Mouse (Mus musculus) heart, adult 2 months (tissue): ENCODE measurements around the gene Ska2. TPM values are rescaled to one million over a fixed set of nuclear protein-coding genes. Genes with fewer than 3 reads are reported as not detected.
A peak's percentile ranks its signal among the peaks of the same experiment; 100 is the strongest.

Experiments
- DNase-seq, 2 experiments: peaks; one replicate each; pipeline ENCODE4 v3.0.0; 2021
- H3K27ac ChIP-seq: fragments of 200-600 bp; 2 replicates; pipeline ENCODE4 v1.8.1; 2022
- H3K27me3 ChIP-seq: fragments of 200-500 bp; 2 replicates; pipeline ENCODE4 v1.6.1; 2012; ENCODE audit warnings: mild to moderate bottlenecking, low read length, inconsistent platforms, mixed read lengths; ENCODE audit not compliant: control insufficient read depth, insufficient read depth
- H3K36me3 ChIP-seq: fragments of 200-500 bp; 2 replicates; pipeline ENCODE4 v1.6.1; 2012; ENCODE audit warnings: low read length, inconsistent platforms; ENCODE audit not compliant: control insufficient read depth, insufficient read depth
- H3K4me1 ChIP-seq: fragments of 200-500 bp; 2 replicates; pipeline ENCODE4 v1.6.1; 2011; ENCODE audit warnings: low read length; ENCODE audit not compliant: control insufficient read depth, insufficient read depth
- H3K4me3 ChIP-seq: fragments of 200-600 bp; 2 replicates; pipeline ENCODE4 v1.8.1; 2022
- H3K79me2 ChIP-seq: fragments of 200-500 bp; replicated peaks from 2 replicates; pipeline ENCODE4 v1.6.1; 2012; ENCODE audit warnings: mild to moderate bottlenecking, inconsistent platforms, low read length, moderate library complexity, mixed read lengths; ENCODE audit not compliant: control insufficient read depth, insufficient read depth
- H3K9ac ChIP-seq: fragments of 200-500 bp; 2 replicates; pipeline ENCODE4 v1.6.1; 2012; ENCODE audit warnings: low read depth, mild to moderate bottlenecking, control low read depth, inconsistent platforms, low read length, mixed read lengths
- CTCF ChIP-seq: fragments of 200-600 bp; IDR thresholded peaks from 2 replicates; pipeline ENCODE4 v1.8.1; 2022; ENCODE audit warnings: antibody characterized with exemption, mild to moderate bottlenecking, moderate library complexity
- EP300 ChIP-seq: fragments of 200-500 bp; IDR thresholded peaks from 2 replicates; pipeline ENCODE4 v1.6.1; 2011; ENCODE audit warnings: low read depth, low read length, control low read depth; ENCODE audit not compliant: insufficient read depth
- POLR2A ChIP-seq: fragments of 200-500 bp; IDR thresholded peaks from 2 replicates; pipeline ENCODE4 v1.6.1; 2011; ENCODE audit warnings: mild to moderate bottlenecking, low read depth, low read length, control low read depth; ENCODE audit not compliant: insufficient read depth
- WGBS: fragments of 180-500 bp; shearing (Covaris S2); methylation state at CpG from one replicate; pipeline ENCODE4 v1.1.7; 2018; 5-methylcytosine and 5-hydroxymethylcytosine counted together
- intact Hi-C: fragments of 180-260 bp; cut with DNase I; formaldehyde crosslinking; loops from one replicate; pipeline ENCODE4 v1.15.1; 2025
- polyA plus RNA-seq: library from polyadenylated mRNA; depleted of rRNA; stranded (reverse); fragments of >200 nt; gene quantifications from 2 replicates; pipeline ENCODE4 v1.2.3, GENCODE M21; 2012
- total RNA-seq, 2 experiments: library from RNA; stranded (reverse); gene quantifications; 2 replicates each; pipeline ENCODE4 v1.2.3; 2021

Ska2 gene
- total and polyA plus RNA-seq, 3 experiments, result 6.5 to 14.3 (median 13.6) TPM

GRCm38 (mm10) chr11:87085461-87085860 lies 23.6 kb upstream of the Ska2 start:
- H3K4me1 ChIP-seq, result peaks cover 7% of the 10 kb centered on the region
- peak overlapping the region; percentile 97 for H3K4me3 ChIP-seq
- H3K27me3 ChIP-seq, result no peaks in the 10 kb centered on the region
- 87% methylated on average over 13 of the region's 13 CpGs for WGBS
- H3K36me3 ChIP-seq, result peaks cover 3% of the 10 kb centered on the region; the same call in 1 of the 2 replicates
- no peak overlapping the region for H3K9ac ChIP-seq
- H3K79me2 ChIP-seq, result no peaks in the 10 kb centered on the region; the same call in none of the 2 replicates
- no peak overlapping the region for H3K27ac ChIP-seq
- intact Hi-C loops, result no loop called here
- no peak for DNase-seq
- no peak for TF ChIP-seq CTCF
- TF ChIP-seq EP300, result no peak
- TF ChIP-seq POLR2A, result no peak

- no peaks in the 10 kb centered on the region; the same call in none of the 2 replicates for H3K79me2 ChIP-seq
- H3K4me1 ChIP-seq, result peaks cover 7% of the 10 kb centered on the region
- intact Hi-C loops, result no loop called here
- peak within 1 kb of the TSS; percentile 82 for H3K9ac ChIP-seq
- peaks cover 3% of the 10 kb centered on the region; the same call in 1 of the 2 replicates for H3K36me3 ChIP-seq
- peak within 1 kb of the TSS; percentile 86 for H3K27ac ChIP-seq
- H3K4me3 ChIP-seq, result peak within 1 kb of the TSS; percentile 97
- peak; percentile 75 for TF ChIP-seq POLR2A
- TF ChIP-seq EP300, result peak; percentile 83
- TF ChIP-seq CTCF, result no peak
- DNase-seq, result peak; percentile 85 to 86
- WGBS, result under 1% methylated on average over 43 of the region's 43 CpGs
- H3K27me3 ChIP-seq, result no peaks in the 10 kb centered on the region
Observed at GRCm38 (mm10) chr11:87086290-87086984, 22.6 kb upstream of the Ska2 start, which contains the start of gene Smg8. Gene Smg8, minus strand, starts transcription at chr11:87086774.

GRCm38 (mm10) chr11:87087142-87087541 lies 21.9 kb upstream of the Ska2 start:
- Histone ChIP-seq H3K79me2 (no peaks in the 10 kb centered on the region; the same call in 1 of the 2 replicates), H3K4me3 (peak overlapping the region; percentile 97), H3K36me3 (peaks cover 3% of the 10 kb centered on the region; the same call in 1 of the 2 replicates), H3K9ac (no peak overlapping the region), H3K27me3 (no peaks in the 10 kb centered on the region), H3K27ac (peak overlapping the region; percentile 86), H3K4me1 (peaks cover 7% of the 10 kb centered on the region)
- 42% methylated on average over 2 of the region's 2 CpGs for WGBS
- DNase-seq, result no peak
- no peak for TF ChIP-seq EP300
- TF ChIP-seq POLR2A, result no peak
- TF ChIP-seq CTCF, result no peak
- intact Hi-C loops, result no loop called here

GRCm38 (mm10) chr11:87108409-87108754 lies 652 bp upstream of the Ska2 start, which contains the start of gene Prr11:
Gene Prr11, minus strand, starts transcription at chr11:87108708.
- H3K36me3 ChIP-seq, result peaks cover 3% of the 10 kb centered on the region
- intact Hi-C loops, result no loop called here
- no peaks in the 10 kb centered on the region for H3K4me1 ChIP-seq
- TF ChIP-seq CTCF (no peak), POLR2A (no peak), EP300 (no peak)
- peak within 1 kb of the TSS; percentile 75 for H3K9ac ChIP-seq
- WGBS, result under 1% methylated on average over 14 of the region's 14 CpGs
- DNase-seq, result no peak
- peak within 1 kb of the TSS; percentile 82 for H3K27ac ChIP-seq
- no peaks in the 10 kb centered on the region for H3K27me3 ChIP-seq
- no peaks in the 10 kb centered on the region for H3K79me2 ChIP-seq
- H3K4me3 ChIP-seq, result peak within 1 kb of the TSS; percentile 79

- Histone ChIP-seq H3K4me1 (no peaks in the 10 kb centered on the region), H3K27me3 (no peaks in the 10 kb centered on the region), H3K4me3 (peak overlapping the region; percentile 79), H3K27ac (peak overlapping the region; percentile 82), H3K9ac (peak overlapping the region; percentile 75), H3K79me2 (no peaks in the 10 kb centered on the region), H3K36me3 (peaks cover 3% of the 10 kb centered on the region)
- WGBS, result under 1% methylated on average over 42 of the region's 42 CpGs
- TF ChIP-seq EP300 (no peak), POLR2A (no peak)
- DNase-seq, result peak in 1 of 2 experiments; percentile 62
- intact Hi-C loops, result loop anchor here (1.0 kb wide), 1 partner anchor 17 kb away; no protein-coding TSS in a partner anchor
Observed at GRCm38 (mm10) chr11:87109519-87110171, 611 bp downstream of the Ska2 start.
